Mouse (Mus musculus) bone marrow, adult 2 months (tissue): ENCODE results near the gene Stk10. TPM values are rescaled to one million over a fixed set of nuclear protein-coding genes. Genes with fewer than 3 reads are reported as not detected.

ENCODE experiments used
- H3K27ac ChIP-seq: fragments of 200-500 bp; 2 replicates; pipeline ENCODE4 v1.5.1; 2012; ENCODE audit warnings: low read depth, mild to moderate bottlenecking, control low read depth, inconsistent platforms, low read length; ENCODE audit not compliant: control insufficient read depth, poor library complexity, insufficient read depth
- H3K4me1 ChIP-seq: fragments of 200-500 bp; 2 replicates; pipeline ENCODE4 v1.6.1; 2011; ENCODE audit warnings: low read length; ENCODE audit not compliant: control insufficient read depth, insufficient read depth
- H3K4me3 ChIP-seq: fragments of 200-500 bp; replicated peaks from 2 replicates; pipeline ENCODE3; 2011; ENCODE audit warnings: mild to moderate bottlenecking, low read depth, low read length, control low read depth; ENCODE audit not compliant: control insufficient read depth
- CTCF ChIP-seq: fragments of 200-500 bp; IDR thresholded peaks from 2 replicates; pipeline ENCODE4 v1.5.1; 2011; ENCODE audit warnings: low read length, control low read depth; ENCODE audit not compliant: control insufficient read depth, insufficient read depth
- POLR2A ChIP-seq: fragments of 200-500 bp; IDR thresholded peaks from 2 replicates; pipeline ENCODE4 v1.6.1; 2011; ENCODE audit warnings: low read depth, mild to moderate bottlenecking, control low read depth, low read length, borderline replicate concordance; ENCODE audit not compliant: control insufficient read depth
- WGBS: fragments of 180-500 bp; shearing (Covaris S2); methylation state at CpG from one replicate; pipeline ENCODE4 v1.1.7; 2018; 5-methylcytosine and 5-hydroxymethylcytosine counted together
- polyA plus RNA-seq: library from polyadenylated mRNA; stranded (reverse); fragments of >200 nt; gene quantifications from 2 replicates; pipeline ENCODE4 v1.2.4, GENCODE M21; 2011; ENCODE audit warnings: low replicate concordance; ENCODE audit not compliant: missing spikeins, insufficient read depth, insufficient read length

Gene Stk10
- polyA plus RNA-seq: 17.6 and 23.9 TPM in 2 replicates

DNA sequence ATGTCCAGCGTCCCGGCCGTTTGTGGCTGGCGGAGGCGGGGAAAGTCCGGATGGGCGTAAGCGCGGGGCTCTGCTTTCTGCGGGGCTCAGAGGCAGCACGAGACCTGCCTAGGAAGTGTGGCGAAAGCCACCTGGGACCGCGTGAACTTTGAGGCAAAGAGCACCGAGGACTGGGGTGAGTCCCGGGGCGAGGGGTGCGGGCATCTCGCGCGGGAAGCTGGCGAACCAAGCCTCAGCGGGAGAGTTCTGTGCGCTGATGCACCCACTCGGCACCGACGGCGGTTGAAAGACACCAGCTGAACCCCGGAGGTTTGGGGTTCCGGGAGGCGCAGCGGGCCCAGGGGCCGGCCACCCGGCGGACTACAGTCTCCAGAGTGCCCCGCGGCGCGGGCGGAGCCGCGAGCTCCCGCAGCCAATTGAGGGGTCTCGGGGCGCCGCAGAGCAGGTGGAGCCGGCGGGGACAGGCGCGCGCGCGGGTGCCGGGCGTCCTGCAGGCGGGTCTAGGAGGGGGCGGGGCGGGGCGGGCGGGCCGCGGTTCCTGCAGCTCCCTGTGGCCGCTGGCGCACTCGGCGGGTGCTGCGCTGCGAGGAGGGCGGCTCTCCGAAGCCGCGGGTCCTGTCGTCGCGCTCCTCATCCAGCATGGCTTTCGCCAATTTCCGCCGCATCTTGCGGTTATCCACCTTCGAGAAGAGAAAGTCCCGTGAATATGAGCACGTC is at the start of gene Stk10:
Stk10 (plus strand) TSS at position 541 of the 717 bp plus-strand sequence.
- Histone ChIP-seq H3K27ac (peak within 1 kb of the TSS; percentile 73), H3K4me3 (peak within 1 kb of the TSS; percentile 83), H3K4me1 (peaks cover 6% of the 10 kb centered on the region)
- WGBS: under 1% methylated on average over 82 of the region's 82 CpGs
- TF ChIP-seq POLR2A (peak; percentile 93), CTCF (no peak)

DNA sequence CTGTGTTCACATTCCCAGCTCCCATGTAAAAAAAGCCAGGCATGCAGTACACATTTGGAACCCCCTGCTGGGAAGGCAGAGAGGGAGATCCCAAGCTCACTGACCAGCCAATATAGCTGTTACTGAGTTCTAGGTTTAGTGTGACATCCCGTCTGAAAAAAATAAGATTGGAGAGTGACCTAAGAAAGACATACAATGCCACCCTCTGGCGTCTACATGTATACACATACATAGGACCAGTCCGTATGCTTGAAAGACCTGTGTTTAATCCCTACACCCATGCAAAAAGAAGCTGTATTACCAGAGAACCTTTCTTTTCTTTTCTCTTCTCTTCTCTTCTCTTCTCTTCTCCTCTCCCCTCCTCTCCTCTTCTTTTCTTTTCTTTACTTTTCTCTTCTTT is 47.8 kb upstream of the Stk10 start:
- H3K27ac ChIP-seq: no peak overlapping the region
- no peak overlapping the region for H3K4me3 ChIP-seq
- TF ChIP-seq CTCF: no peak
- no peak for TF ChIP-seq POLR2A
- no peaks in the 10 kb centered on the region; the same call in 1 of the 2 replicates for H3K4me1 ChIP-seq
- 54% methylated on average over 3 of the region's 3 CpGs for WGBS

DNA sequence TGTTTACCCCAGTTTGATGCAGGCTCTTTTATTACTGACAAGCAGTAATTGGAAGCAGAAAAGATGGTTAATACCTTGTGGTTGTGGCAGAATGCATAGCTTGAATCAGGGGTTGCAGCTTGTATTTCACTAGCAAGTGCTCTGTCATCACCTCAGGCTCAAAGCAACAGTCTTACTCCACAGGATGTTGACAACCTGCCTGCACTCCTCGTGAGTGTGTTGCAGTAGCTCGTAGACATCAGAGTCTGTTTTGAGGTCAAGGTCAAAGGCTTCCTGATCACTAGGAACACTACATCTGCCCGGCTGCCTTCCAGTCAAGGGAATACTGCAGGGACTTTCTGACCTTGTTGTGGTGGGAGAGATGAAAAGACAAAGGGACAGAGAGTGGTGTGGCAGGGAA is 46.5 kb upstream of the Stk10 start:
- 33% methylated on average over 3 of the region's 3 CpGs for WGBS
- TF ChIP-seq POLR2A (no peak), CTCF (no peak)
- no peaks in the 10 kb centered on the region; the same call in 1 of the 2 replicates for H3K4me1 ChIP-seq
- no peak overlapping the region for H3K4me3 ChIP-seq
- no peak overlapping the region for H3K27ac ChIP-seq

DNA sequence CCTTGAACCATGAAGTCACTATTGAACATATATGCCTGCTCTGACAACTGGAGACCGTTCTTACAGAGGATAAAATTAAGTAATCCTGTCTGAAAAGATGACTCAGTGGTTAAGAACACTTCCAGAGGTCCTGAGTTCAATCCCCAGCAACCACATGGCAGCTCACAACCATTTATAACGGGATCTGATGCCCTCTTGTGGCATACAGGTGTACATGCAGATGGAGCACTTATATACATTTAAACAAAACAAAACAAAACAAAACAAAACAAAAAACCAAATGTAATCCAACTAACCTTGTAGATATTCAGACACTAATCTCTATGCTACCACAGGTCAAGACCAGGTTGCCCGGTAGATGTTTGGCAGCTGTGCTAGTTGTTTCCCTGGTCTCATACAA is 45.6 kb upstream of the Stk10 start:
- Histone ChIP-seq H3K4me1 (no peaks in the 10 kb centered on the region; the same call in 1 of the 2 replicates), H3K4me3 (no peak overlapping the region), H3K27ac (no peak overlapping the region)
- no peak for TF ChIP-seq POLR2A
- 76% methylated on average over 3 of the region's 3 CpGs for WGBS

DNA sequence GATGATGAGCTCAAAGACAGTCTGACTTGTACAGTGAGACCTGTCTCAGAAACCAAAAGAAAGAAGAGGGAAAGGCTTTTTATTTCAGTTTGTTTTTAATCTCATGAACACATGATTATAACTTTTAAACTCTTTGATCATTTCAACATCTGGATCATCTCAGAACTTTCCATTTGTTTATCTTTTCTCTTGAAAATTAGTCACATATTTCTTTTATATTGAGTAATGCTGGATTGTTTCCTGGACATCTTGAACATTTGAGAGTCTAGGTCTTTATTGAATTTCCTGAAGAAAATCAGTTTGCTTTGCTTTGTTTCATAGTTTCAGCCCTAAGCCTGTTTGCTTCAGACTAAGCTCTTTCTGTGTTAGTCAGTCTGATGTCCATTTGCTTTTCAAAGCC is 44.8 kb upstream of the Stk10 start:
- no peak overlapping the region for H3K4me3 ChIP-seq
- no peaks in the 10 kb centered on the region; the same call in 1 of the 2 replicates for H3K4me1 ChIP-seq
- H3K27ac ChIP-seq: no peak overlapping the region
- no peak for TF ChIP-seq CTCF
- no peak for TF ChIP-seq POLR2A

DNA sequence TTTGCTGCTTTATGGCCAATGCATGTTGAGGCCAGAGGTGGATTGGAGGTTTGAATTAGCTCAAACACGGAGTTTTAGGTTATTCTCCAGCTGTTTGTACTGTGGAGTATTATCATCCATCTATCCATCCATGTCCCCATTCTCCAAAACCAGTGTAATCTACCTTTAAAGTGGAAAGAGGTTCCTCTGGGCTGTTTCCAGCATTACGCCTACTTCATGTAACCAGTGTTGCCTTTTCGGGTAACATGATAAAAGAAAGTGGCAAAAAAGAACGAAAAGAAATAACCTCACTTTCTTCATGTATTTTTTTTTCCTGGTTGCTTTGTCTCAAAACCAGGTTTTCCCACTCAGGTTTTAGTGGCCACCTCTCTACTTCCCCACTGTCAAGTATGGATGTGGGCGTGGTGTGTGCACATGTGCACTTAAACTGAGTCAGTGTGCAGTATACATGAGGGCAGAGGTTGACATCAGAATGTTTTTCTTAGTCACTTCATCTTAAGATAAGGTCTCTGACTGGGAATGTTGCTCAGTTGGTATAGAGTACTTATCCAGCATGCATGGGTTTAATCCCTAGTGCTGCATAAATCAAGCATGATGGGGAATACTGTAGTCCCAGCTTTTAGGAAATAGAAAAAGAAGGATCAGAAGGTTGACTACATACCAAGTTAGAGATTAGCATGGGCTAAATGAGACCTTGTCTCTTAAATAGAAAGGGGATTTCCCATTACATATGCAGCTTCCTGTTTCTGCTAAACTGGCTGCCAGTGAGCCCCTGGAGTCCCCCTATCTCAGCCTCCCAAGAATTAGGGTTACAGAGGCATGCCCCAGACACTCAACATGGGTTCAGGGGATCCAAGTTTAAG is 44.1 kb upstream of the Stk10 start:
- H3K27ac ChIP-seq: no peak overlapping the region
- WGBS: 44% methylated on average over 5 of the region's 5 CpGs
- no peaks in the 10 kb centered on the region; the same call in 1 of the 2 replicates for H3K4me1 ChIP-seq
- no peak for TF ChIP-seq POLR2A
- H3K4me3 ChIP-seq: no peak overlapping the region

DNA sequence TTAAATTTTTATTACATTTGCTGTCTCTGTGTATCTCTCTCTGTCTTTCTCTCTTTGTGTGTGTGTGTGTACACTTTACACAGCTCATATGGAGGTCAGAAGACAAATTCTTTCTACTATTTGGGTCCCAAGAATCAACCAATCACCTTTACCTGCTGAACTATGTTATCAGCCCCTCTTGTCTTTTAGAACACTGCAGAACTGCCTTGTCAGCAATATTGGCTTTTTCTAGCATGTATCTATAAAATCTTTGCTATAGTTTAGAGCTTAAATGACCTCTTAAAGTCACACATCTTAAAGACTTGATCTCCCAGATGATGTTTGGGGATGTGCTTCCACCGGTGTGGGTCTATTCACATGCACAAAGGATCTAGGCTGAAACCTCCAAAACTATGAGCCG is 42.0 kb upstream of the Stk10 start:
- Histone ChIP-seq H3K27ac (no peak overlapping the region), H3K4me3 (no peak overlapping the region), H3K4me1 (no peaks in the 10 kb centered on the region; the same call in 1 of the 2 replicates)
- 88% methylated on average over 2 of the region's 2 CpGs for WGBS
- TF ChIP-seq CTCF (no peak), POLR2A (no peak)

DNA sequence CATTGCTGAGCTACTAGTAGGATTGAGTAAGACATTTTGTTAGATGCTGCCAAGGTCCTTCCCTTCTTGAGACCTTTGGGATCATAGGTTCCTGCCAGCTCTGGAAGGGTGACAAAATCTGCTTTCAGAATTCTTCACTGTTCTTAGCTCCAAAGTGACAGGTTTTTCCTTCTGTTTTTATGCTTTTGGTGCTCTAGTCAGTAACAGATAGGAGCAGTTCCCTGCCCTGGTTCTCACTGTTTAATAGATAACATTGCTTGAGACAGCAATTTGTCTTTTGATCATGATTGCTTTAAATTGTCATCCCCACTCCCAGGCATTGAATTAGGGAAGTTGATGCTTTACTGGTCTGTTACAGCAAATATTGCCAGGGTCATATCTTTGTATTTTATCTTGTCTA is 39.8 kb upstream of the Stk10 start:
- no peak for TF ChIP-seq POLR2A
- no peak for TF ChIP-seq CTCF
- H3K4me1 ChIP-seq: no peaks in the 10 kb centered on the region; the same call in 1 of the 2 replicates
- no peak overlapping the region for H3K4me3 ChIP-seq
- no peak overlapping the region for H3K27ac ChIP-seq
